Mouse (Mus musculus) urinary bladder, postnatal 36 days (tissue): Measurements from ENCODE around the gene Lmbrd2.

Source experiments
- DNase-seq, 2 experiments: peaks; one replicate each; pipeline ENCODE4 v3.0.0; 2022; ENCODE audit warnings: low spot score in 2 of 2, mixed read lengths in 1 of 2

Gene Lmbrd2

DNA sequence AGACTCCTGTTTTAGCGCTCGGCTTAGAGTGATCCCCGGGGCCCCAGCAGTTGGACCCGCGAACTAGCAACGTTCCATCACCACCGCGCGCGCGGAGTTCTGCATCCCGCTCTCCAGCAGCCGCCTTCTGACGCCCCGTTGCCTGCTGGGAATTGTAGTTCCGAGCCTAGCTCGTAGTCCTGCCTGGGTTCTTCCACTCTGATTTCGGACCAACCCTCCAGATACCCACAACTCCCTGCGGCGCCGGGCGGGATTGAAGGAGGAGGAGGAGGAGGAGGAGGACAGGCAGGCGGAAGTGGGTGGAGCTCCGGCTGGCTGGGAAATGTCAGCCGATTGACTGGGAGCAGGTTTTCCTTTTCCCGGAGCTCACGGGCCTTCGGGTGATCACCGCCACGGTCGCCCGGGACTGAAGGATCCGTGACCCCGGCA lies at the start of gene Lmbrd2:
Gene Lmbrd2, plus strand, starts transcription at position 299 of the 429 bp plus-strand sequence.
- DNase-seq, result peak; percentile 94 to 97

DNA sequence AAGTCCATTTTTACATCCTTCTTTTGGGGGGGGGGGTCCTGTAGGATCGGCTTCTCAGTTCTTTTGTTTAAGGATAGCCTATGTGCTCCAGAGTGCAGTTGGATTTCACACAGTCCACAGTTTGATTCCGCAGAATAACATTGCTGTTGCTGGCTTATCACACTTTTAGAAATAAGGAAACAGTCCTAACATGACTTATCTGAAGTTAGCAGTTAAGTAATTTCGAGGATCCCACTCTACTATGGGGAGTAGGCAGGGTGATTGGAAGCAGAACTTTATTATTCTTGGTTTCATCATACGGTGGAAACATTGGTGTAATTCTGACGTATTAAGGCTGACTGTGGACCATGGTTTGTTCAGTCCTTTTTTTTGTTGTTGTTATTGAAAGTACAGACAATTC lies 49.7 kb upstream of the Lmbrd2 start:
- DNase-seq, result no peak

- no peak for DNase-seq
Measured at GRCm38 (mm10) chr15:9093598-9094365, 46.6 kb upstream of the Lmbrd2 start.

- no peak for DNase-seq
Measured at GRCm38 (mm10) chr15:9094366-9094750, 46.0 kb upstream of the Lmbrd2 start.

GRCm38 (mm10) chr15:9096865-9097264 lies 43.5 kb upstream of the Lmbrd2 start:
- DNase-seq, result no peak

DNA sequence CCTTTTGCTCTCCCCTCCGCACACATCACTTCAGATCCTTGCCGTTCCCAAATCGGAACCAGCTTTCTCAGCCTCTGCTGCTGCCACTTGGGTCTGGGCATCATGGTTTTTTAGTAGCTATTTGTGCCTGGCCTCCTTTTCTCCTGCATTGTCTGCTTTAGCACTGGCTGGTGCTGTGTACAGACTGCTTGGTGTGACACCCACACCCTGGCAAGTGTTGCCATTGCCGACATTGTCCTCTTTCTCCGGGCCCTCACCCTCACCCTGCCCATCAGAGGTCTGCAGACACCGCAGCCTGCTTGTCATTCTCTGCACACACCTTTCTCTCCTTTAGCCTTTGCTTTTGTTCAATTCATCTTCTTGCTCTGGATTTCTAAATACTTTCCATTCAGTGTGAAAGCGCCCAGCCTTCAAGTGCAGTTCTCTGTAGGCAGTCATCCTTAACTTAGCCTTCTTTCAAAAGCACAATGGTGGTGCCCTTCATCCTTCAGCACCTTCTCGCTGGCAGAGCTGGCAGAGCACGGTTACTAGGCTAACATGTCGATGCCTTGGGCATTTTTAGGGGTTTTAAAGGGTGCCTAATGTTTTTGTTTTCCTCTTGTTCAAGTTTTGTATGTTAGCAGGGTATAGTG lies 39.8 kb upstream of the Lmbrd2 start:
- DNase-seq, result no peak

DNA sequence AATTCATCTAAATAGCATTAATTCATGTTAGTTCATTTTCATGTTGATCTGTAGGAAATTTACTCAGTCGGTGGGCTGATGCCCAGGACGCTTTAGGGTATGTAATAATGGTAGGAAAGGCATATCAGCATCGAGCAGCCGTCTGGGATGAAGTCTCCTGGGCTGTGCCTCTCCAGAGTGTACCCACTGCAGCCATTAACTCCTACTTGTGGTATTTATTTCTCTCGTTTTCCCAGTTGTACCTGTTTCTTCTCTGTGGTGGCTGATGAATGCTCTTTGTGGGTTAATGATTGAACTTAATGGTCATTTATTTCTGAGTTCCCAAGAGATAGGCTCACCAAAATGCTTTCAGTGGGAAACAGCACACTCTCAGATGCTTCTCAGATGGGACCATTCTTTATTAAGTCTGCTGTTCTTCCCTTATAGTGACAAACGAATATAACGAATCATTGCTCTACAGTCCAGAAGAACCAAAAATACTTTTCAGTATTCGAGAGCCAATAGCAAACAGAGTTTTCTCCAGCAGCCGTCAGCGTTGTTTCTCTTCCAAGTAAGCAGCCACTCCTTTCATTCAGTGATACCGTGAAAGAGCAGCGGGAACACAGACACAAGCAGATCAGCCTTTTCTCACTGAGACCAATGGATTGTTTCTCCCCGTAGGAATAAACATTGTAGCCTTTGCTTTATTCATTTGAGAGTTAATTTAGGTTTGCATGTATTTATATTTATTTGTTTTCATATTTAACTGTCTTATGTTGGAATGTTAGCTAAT lies 33.9 kb upstream of the Lmbrd2 start:
- no peak for DNase-seq

- DNase-seq, result no peak
Measured at GRCm38 (mm10) chr15:9110526-9111347, 29.6 kb upstream of the Lmbrd2 start.

DNA sequence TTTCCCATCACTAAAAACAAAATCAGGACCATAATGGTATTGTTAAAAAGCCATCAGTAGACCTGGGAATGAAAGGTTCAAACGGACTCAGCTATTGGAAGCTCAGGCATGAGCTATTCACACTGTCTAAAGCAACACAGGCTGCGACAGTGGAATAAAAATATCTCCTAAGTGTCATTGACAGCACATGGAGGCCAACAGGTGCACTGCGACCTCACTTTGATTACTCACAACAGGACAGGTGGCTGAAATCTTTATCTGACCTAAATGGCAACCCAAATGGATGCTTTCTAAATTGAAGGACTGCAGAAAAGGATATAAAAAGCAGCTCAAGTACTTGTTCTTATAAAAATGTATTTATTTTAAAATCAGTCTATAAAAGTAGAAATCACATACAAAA lies 28.7 kb upstream of the Lmbrd2 start:
- DNase-seq, result no peak

DNA sequence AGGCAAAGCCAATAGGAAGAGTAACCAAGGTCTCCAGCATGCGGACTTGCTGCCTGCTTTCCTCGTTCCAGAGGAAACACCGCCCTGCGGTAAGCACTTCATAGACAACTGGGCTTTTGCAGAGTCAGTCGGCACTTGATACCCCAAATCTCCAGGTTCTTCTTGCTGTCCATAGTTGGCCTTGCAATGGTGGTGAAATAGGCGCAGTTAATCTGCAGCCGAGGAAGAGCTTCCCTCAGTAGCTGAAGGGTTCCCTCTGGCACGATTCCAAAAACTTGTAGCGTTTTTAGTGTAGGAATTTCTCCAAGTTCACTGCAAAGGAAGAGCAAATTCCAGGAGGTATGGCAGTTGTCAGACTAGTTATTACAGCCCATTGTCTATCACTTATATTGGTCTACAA lies 26.8 kb upstream of the Lmbrd2 start:
- no peak for DNase-seq

- DNase-seq, result no peak
Measured at GRCm38 (mm10) chr15:9114131-9114530, 26.2 kb upstream of the Lmbrd2 start.

- no peak for DNase-seq
Measured at GRCm38 (mm10) chr15:9114599-9114998, 25.8 kb upstream of the Lmbrd2 start.

DNA sequence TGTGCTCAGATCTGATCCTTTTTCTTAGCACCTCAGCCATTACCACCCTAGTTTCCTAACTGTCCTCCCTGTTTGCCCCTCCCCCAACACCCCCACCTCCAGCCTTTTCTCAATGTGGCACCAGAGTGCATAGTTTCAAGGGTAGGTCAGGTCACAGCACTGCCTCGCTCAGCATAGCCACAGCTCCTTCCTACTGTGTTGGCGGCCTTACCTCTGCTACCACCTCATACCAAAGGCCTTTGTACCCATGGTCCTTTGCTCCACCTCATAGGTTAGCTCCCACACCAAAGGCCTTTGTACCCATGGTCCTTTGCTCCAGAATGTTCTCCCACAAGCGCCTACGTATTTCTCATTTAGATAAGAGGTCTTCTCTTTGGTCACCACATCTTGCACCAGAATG lies 21.5 kb upstream of the Lmbrd2 start:
- no peak for DNase-seq

- peak in 1 of 2 experiments; percentile 39 for DNase-seq
Measured at GRCm38 (mm10) chr15:9120081-9120480, 20.3 kb upstream of the Lmbrd2 start.

- no peak for DNase-seq
Measured at GRCm38 (mm10) chr15:9122989-9123388, 17.4 kb upstream of the Lmbrd2 start.

DNA sequence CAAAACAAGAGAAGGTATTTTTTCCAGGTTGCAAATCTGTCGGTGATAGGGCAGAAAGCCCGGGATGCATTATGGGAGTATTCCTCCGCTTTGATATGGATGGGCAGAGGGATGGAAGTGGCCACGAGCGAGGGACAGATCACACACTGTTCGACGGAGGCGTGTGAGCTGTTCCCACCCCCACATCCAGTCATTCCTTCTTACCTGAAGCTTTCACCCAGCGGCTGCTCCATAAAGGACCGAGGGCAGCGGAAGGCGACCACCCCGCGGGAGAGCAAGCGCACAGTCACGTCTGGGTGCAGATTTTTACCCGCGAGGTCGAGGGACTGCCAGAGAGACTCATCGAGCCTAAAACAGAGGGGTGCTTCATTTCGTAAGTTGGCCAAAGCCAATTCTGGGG lies 15.5 kb upstream of the Lmbrd2 start:
- DNase-seq, result no peak

GRCm38 (mm10) chr15:9127051-9127791 lies 13.1 kb upstream of the Lmbrd2 start:
- peak in 1 of 2 experiments; percentile 22 for DNase-seq

DNA sequence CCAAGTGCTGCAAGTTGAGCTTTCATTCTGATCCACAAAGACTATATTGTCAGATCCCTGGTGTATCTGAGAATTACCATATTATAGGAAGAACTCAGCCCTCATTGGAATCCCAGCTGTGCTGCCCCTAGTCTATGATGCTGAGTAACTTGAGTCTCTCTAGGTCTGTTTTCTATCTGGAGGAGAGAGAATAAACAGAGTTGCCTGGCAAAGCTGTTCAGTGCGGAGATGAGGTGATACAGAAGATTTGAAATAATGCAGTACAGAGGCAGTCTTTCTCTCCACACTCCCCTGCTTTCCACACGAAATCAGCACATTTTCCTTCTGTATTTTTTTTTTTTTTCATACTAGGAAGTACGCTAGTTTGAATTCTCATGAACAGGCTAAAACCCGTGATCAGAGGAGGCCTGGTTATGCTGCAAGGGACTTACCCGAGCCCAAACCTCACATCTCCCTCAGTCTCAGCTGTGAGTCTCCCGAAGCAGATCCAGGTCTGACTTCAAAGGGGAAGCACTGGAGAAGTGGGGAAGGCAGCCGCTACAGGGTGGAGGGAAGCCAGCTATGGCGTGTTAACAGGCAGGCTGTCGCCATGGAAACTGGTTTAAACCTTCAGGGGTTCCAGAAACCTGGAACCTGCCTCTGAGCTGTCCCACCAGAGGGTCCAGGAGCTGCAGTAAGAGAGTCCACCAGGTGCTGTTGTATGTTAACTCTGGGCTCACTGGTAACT lies 9.4 kb upstream of the Lmbrd2 start:
- DNase-seq, result no peak

DNA sequence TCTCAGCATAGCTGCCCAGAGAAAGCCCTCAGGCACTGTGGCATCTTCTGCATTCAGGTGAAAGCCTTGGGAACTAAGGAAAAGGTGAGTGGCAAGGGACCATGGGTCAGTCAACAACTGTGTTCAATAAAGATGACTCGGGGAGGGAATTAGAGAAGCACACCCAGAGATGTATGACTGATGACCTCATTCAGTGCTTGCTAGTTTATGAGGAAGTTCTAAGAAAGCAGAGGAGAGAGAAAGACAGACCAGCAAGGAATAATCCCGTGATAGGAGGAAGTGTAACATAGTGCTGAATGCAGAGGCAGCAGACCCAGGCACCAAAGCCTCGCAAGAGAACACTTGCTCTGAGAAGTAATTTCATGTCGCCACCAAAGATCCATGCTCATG lies 8.9 kb upstream of the Lmbrd2 start:
- DNase-seq, result no peak

DNA sequence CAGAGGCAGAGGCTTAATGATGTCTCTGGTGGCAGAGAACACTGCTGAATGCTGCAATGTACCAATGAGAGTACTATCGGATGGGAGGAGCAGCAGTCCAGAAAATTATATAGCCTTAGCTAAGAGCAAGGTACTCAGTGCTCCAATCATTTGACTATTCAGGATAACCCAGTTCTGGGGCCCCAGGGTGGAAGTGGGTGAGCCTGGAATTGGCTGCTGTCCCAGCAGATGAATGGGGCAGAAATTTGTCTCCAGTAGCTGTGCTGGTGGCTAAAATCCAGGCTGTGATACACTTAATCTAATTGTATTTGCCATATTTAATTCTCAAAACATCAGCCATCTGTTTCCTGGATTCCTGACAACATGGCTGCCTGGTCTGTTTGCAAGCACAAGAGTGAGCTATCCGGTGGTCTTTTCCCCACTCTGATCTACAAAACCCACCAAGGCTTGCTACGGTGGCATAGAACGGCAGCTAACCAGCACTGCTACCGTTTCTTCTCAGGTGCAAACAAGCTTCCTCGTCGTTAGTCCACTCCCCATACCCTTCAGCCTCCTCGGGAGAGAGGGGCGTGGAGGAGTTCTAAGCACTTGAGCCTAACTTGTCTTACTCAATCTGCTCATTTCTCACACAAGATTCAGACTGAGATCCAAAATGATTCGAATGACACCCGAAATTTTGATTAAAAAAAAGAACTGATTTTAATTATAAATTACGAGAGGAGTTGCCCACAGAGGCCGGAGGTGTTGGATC lies 7.5 kb upstream of the Lmbrd2 start:
- DNase-seq, result no peak
